Mouse (Mus musculus) c-Kit-positive CD71-positive TER-119-negative erythroid progenitor cells, embryonic 14.5 days (primary cell): ENCODE measurements around the gene Pts.

Experiments
- DNase-seq: peaks from one replicate; pipeline ENCODE4 v3.0.0-alpha.2; 2013; ENCODE audit warnings: low read depth

Gene Pts

DNA sequence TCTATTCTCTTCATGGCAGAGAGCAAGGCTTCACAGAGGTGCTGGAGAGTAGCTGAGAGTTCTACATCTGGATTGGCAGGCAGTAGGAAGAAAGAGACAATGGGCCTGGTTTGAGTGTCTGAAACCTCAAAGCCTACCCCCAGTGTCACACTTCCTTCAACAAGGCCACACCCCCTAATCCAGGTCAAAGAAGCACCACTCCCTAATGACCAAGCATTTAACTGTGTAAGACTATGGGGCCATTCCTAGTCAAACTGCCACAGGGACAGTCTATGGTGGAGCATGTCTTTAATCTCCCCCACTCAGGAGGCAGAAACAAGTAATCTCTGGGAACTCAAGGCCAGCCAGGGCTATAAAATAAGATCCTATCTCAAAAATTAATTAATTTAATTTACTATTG, 37.7 kb downstream of the Pts start:
- no peak for DNase-seq

GRCm38 (mm10) chr9:50485521-50485920, 43.0 kb downstream of the Pts start:
- DNase-seq, result no peak

DNA sequence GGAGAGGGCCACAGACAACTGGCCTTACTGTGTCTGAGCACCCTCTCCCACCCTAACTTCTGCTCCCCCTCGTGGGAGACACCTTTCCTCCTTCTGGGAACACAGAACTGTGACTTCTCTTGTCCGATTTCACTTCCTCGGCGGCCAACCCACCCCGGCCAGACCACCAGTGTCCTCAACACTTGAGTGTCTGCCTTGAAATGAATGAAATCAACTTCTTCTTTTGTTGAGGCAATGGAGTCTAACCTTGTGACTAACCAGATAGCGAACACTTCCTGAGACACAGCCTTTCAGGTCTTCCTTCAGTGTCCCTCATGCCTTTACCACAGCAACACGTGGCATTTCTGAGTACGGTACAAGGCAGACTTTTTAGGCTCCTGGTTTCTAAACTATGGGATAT, 45.8 kb downstream of the Pts start:
- no peak for DNase-seq

DNA sequence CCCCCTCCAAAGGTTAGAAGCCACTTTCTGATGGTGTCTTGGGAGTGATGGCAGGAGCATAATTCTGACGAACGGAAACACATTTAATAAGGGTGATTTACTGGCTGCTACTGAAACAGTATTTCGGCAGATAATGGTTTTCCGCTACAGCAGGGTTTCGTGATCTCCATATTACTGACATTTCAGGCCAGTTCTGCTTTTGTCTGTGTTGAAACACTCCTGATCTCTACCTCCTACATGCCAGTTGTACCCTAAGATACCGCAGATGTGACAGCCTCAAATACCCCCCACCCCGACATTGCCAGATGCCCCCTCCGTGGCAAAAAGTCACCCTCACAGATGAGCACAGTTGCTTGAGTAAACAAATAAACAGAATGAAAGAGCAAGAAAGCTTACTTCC, 49.0 kb downstream of the Pts start:
- no peak for DNase-seq

- DNase-seq, result no peak
Measured at GRCm38 (mm10) chr9:50478826-50479225, 49.7 kb downstream of the Pts start.

- no peak for DNase-seq
Measured at GRCm38 (mm10) chr9:50477270-50477669, 51.3 kb downstream of the Pts start.

DNA sequence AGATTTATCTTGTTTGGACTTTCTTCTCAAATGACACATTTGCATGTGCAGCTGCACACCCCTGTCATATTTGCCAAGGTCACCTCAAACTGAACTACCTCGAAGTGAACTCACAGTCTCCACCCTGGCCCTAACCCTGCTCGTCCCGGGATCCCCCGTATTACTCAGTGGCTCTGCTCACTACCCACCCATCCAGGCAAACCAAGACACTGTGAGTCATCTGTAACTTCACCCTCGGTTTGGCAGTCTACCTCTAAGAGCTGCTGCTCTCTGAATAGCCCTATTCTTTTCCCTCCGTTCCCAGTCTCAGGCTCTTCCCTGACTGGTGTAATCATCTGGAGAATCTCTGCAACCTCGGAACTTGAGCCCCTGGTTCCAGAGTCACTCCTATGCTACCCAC, 51.9 kb downstream of the Pts start:
- DNase-seq, result no peak

GRCm38 (mm10) chr9:50475745-50476144, 52.8 kb downstream of the Pts start:
- DNase-seq, result no peak

DNA sequence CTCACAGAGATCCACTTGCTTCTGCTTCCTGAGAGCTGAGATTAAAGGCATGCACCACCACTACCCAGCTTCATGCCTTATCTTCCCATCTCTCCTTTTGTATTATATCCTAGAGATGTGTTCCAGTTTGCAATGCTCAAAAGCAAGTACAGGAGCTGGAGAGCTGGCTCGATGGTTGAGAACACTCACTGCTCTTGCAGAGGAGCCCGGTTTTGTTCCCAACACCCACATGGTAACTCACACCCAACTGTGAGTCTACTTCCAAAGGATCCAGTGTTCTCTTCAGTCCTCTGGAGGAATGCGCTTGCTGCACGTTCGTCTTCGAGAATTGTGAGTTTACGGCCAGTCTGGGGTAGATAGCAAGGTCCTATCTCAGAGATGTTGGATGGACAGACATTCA, 53.2 kb downstream of the Pts start:
- DNase-seq, result no peak
